Mouse (Mus musculus) forebrain, embryonic 16.5 days (tissue): ENCODE data around the gene Lrrc8a. TPM values are rescaled to one million over a fixed set of nuclear protein-coding genes. Genes with fewer than 3 reads are reported as not detected.

Source experiments
- ATAC-seq: fragments of 200-750 bp; cut with Nextera tagmentation; 2 replicates; pipeline ENCODE4 v1.8.0; 2017; ENCODE audit warnings: mild to moderate bottlenecking, moderate library complexity
- H3K27ac ChIP-seq: fragments of 300-500 bp; sonication (generic); 2 replicates; pipeline ENCODE4 v1.5.1; 2014; ENCODE audit warnings: low read length, control low read depth
- H3K27me3 ChIP-seq: fragments of 300-500 bp; sonication (generic); replicated peaks from 2 replicates; pipeline ENCODE4 v1.6.1; 2014; ENCODE audit warnings: low read length; ENCODE audit not compliant: control insufficient read depth, insufficient read depth
- H3K36me3 ChIP-seq: fragments of 300-500 bp; sonication (generic); 2 replicates; pipeline ENCODE4 v1.6.1; 2014; ENCODE audit not compliant: control insufficient read depth, insufficient read depth
- H3K4me1 ChIP-seq: fragments of 300-500 bp; sonication (generic); replicated peaks from 2 replicates; pipeline ENCODE4 v1.6.1; 2014; ENCODE audit warnings: low read length; ENCODE audit not compliant: control insufficient read depth, insufficient read depth
- H3K4me2 ChIP-seq: fragments of 300-500 bp; sonication (generic); 2 replicates; pipeline ENCODE4 v1.6.1; 2014; ENCODE audit warnings: mild to moderate bottlenecking, low read length, control low read depth
- H3K4me3 ChIP-seq: fragments of 300-500 bp; sonication (generic); replicated peaks from 2 replicates; pipeline ENCODE4 v1.5.1; 2014; ENCODE audit warnings: mild to moderate bottlenecking, low read length, control low read depth
- H3K9ac ChIP-seq: fragments of 300-500 bp; sonication (generic); replicated peaks from 2 replicates; pipeline ENCODE4 v1.6.1; 2014; ENCODE audit warnings: low read depth, low read length, control low read depth
- H3K9me3 ChIP-seq: fragments of 300-500 bp; sonication (generic); 2 replicates; pipeline ENCODE4 v1.6.1; 2016; ENCODE audit warnings: low read length; ENCODE audit not compliant: control insufficient read depth
- WGBS: fragments of 180-500 bp; shearing (Covaris S2); extraction: QIAGEN DNeasy Blood & Tissue Kit; methylation state at CpG from one replicate; pipeline ENCODE4 v1.1.7; 2014; 5-methylcytosine and 5-hydroxymethylcytosine counted together
- polyA plus RNA-seq: library from polyadenylated mRNA; unstranded; fragments of >200 nt; fragmentation: Nextera tagmentation; extraction: Ambion mirVana; gene quantifications from 2 replicates; pipeline ENCODE4 v1.2.1, GENCODE M21; 2015

The Lrrc8a gene
- polyA plus RNA-seq, 1 experiment from 2014 or later = 58.9 TPM

GRCm38 (mm10) chr2:30236426-30237198 is 903 bp upstream of the Lrrc8a start:
- peak overlapping the region; percentile 91 for H3K4me3 ChIP-seq
- H3K27ac ChIP-seq = peak overlapping the region; percentile 67
- H3K27me3 ChIP-seq = no peaks in the 10 kb centered on the region
- peak overlapping the region; percentile 92 for H3K4me2 ChIP-seq
- peaks cover 9% of the 10 kb centered on the region; the same call in 1 of the 2 replicates for H3K36me3 ChIP-seq
- 4% methylated on average over 18 of the region's 18 CpGs for WGBS
- H3K9me3 ChIP-seq = no peaks in the 10 kb centered on the region
- H3K9ac ChIP-seq = peak overlapping the region; percentile 64
- ATAC-seq = no peak; the same call in 1 of the 2 replicates
- peaks cover 26% of the 10 kb centered on the region for H3K4me1 ChIP-seq

- Histone ChIP-seq H3K4me3 (peak overlapping the region; percentile 91), H3K9ac (peak overlapping the region; percentile 91), H3K4me1 (peaks cover 26% of the 10 kb centered on the region), H3K27ac (peak overlapping the region; percentile 89), H3K9me3 (no peaks in the 10 kb centered on the region), H3K4me2 (peak overlapping the region; percentile 74), H3K27me3 (no peaks in the 10 kb centered on the region), H3K36me3 (peaks cover 13% of the 10 kb centered on the region)
- peak; percentile 84 for ATAC-seq
- under 1% methylated on average over 36 of the region's 42 CpGs for WGBS
These were observed 366 bp downstream of the Lrrc8a start for GRCm38 (mm10) chr2:30237881-30238280.

DNA sequence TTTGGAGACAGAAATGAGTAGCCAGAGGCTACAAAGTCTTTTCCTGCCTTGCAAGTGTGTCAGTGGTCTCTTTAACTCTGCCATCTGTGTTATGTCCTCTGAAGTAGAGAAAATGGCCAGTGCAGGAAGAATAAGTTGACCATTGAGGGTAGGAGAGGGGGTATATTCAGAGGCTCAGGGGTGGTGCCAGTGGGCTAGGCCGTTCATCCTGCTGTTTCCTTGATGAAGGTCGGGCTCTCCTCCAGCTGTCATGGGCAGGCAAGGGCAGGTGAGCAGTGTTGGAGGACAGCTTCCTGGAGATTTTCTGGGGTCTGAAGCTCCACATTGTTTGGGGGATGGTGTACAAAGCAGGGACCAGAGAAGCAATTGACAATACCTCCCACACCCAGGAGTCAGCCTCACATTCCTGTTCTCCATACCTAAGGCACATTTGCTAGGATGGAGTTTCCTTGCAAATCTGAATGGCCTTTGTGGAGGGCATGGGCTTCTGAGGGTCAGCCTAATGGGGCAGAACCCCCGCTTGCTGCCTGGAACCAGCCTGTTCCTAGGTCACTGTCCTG is 1.5 kb downstream of the Lrrc8a start:
- ATAC-seq = no peak
- WGBS = 60% methylated on average over 3 of the region's 3 CpGs
- Histone ChIP-seq H3K9ac (peak overlapping the region; percentile 91), H3K9me3 (no peaks in the 10 kb centered on the region), H3K36me3 (peaks cover 15% of the 10 kb centered on the region), H3K27me3 (no peaks in the 10 kb centered on the region), H3K27ac (no peak overlapping the region), H3K4me3 (peak overlapping the region; percentile 91), H3K4me2 (peak overlapping the region; percentile 74), H3K4me1 (peaks cover 26% of the 10 kb centered on the region)

DNA sequence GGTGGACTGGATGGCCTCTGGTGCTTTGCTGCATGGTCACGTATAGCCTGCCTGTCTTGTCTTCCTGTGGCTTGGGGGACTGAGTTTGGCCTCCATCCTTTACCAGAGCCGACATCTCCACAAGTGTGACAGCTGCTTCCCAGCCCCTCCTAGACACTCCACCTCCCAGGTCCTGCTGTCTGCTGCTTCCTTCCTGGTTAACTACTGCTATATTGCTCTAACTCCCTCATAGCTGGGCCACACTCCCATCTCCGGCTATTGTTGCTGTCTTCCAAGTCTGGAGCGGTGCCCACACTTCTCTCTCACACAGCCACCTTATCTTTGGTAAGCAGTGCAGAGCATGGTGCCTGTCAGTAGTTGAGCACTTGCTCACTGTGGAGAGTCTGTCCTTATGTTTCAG is 2.3 kb downstream of the Lrrc8a start:
- H3K9me3 ChIP-seq = no peaks in the 10 kb centered on the region
- H3K27me3 ChIP-seq = no peaks in the 10 kb centered on the region
- 88% methylated on average over 4 of the region's 4 CpGs for WGBS
- no peak overlapping the region for H3K27ac ChIP-seq
- no peak overlapping the region for H3K4me3 ChIP-seq
- H3K9ac ChIP-seq = no peak overlapping the region
- ATAC-seq = no peak
- H3K36me3 ChIP-seq = peaks cover 15% of the 10 kb centered on the region
- peaks cover 26% of the 10 kb centered on the region for H3K4me1 ChIP-seq
- no peak overlapping the region for H3K4me2 ChIP-seq

DNA sequence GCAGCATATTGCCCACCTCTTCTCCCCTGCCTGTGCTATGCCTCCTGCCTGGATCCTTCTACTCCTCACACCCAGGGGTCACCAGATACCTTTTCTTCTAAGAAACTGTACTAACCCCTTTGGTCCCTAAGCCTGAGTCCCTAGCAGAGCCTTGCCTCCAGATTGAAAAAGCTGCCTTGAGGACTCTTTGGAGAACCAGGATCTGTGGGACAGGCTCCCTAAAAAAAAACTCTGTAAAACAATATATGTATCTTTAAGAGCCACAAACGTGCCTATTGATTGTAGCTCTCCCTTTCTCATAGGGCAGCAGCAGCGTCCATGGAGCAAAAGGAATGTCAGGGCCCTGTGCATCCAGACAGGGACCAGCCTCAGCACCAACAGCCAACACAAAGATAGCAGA is 2.8 kb downstream of the Lrrc8a start, which contains the start of gene Gm28035:
Gene Gm28035, plus strand, starts transcription at position 301 of the 400 bp plus-strand sequence.
- Histone ChIP-seq H3K27ac (no peak within 1 kb of the TSS), H3K4me3 (no peak within 1 kb of the TSS), H3K4me2 (no peak within 1 kb of the TSS), H3K9me3 (no peaks in the 10 kb centered on the region), H3K36me3 (peaks cover 15% of the 10 kb centered on the region), H3K27me3 (no peaks in the 10 kb centered on the region), H3K9ac (no peak within 1 kb of the TSS), H3K4me1 (peaks cover 26% of the 10 kb centered on the region)
- 82% methylated on average over 2 of the region's 2 CpGs for WGBS
- ATAC-seq = no peak

DNA sequence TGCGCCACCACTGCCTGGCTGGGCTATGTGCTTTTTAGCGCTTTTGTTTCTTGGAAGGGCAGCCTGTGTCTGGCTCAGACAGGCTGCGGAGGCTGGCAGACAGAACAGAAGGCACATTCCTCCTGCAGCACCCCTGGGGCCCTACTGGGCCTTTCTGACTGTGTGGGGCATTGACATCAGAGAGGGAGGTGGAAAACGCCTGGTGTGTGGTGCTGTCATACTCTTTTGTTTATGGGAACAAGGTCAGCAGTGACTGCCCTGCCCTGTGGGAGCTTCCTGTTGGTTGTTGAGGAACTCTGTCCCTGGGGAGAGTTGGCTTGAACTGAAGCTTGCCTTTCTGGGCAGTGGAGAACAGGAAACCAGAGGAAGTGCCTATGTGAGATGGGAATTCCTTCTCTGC is 5.0 kb downstream of the Lrrc8a start:
- ATAC-seq = no peak
- Histone ChIP-seq H3K9ac (no peak overlapping the region), H3K4me1 (peaks cover 18% of the 10 kb centered on the region), H3K4me3 (no peak overlapping the region), H3K27me3 (no peaks in the 10 kb centered on the region), H3K9me3 (no peaks in the 10 kb centered on the region), H3K36me3 (peaks cover 15% of the 10 kb centered on the region), H3K27ac (no peak overlapping the region), H3K4me2 (no peak overlapping the region)
- WGBS = 61% methylated on average over 4 of the region's 4 CpGs

- H3K9me3 ChIP-seq = no peaks in the 10 kb centered on the region
- H3K9ac ChIP-seq = no peak overlapping the region
- 94% methylated on average over 4 of the region's 4 CpGs for WGBS
- no peak overlapping the region for H3K4me2 ChIP-seq
- no peak for ATAC-seq
- H3K36me3 ChIP-seq = peaks cover 15% of the 10 kb centered on the region
- no peaks in the 10 kb centered on the region for H3K27me3 ChIP-seq
- H3K4me1 ChIP-seq = peaks cover 16% of the 10 kb centered on the region
- H3K4me3 ChIP-seq = no peak overlapping the region
- no peak overlapping the region for H3K27ac ChIP-seq
These were observed 5.9 kb downstream of the Lrrc8a start for GRCm38 (mm10) chr2:30243391-30243790.

GRCm38 (mm10) chr2:30244595-30245178 is 7.2 kb downstream of the Lrrc8a start:
- Histone ChIP-seq H3K27me3 (no peaks in the 10 kb centered on the region), H3K27ac (no peak overlapping the region), H3K4me1 (peaks cover 3% of the 10 kb centered on the region), H3K4me3 (no peak overlapping the region), H3K4me2 (no peak overlapping the region), H3K36me3 (peaks cover 18% of the 10 kb centered on the region), H3K9ac (no peak overlapping the region), H3K9me3 (no peaks in the 10 kb centered on the region)
- WGBS = 89% methylated on average over 7 of the region's 7 CpGs
- no peak for ATAC-seq

DNA sequence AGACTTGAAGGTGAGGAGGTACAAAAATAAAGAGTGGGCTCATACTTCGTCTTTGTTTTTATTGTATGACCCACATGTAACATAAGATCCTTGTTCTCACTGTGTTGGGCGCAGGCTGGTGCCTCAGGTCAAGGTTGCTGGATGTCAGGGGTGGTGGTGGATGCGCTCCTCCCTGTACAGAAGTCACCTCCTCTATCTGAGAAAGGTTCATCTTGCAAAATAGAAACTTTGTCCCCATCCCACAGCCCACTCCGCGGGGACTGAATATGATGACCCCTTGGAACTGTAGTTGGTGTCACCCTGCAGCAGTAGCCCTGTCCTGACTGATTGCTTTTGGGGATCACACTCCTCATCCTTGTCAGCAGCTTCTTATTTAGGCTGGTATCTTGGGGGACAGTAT is 9.5 kb downstream of the Lrrc8a start:
- Histone ChIP-seq H3K4me2 (no peak overlapping the region), H3K4me1 (no peaks in the 10 kb centered on the region), H3K9ac (no peak overlapping the region), H3K36me3 (peaks cover 6% of the 10 kb centered on the region), H3K27ac (no peak overlapping the region), H3K4me3 (no peak overlapping the region), H3K9me3 (no peaks in the 10 kb centered on the region), H3K27me3 (no peaks in the 10 kb centered on the region)
- no peak for ATAC-seq
- WGBS = 95% methylated on average over 5 of the region's 5 CpGs
